Mouse (Mus musculus) bone marrow macrophage, adult 2 months (primary cell): Measurements from ENCODE around the gene Lgi4. TPM values are rescaled to one million over a fixed set of nuclear protein-coding genes. Genes with fewer than 3 reads are reported as not detected.

Source experiments
- H3K27ac ChIP-seq: 2 replicates; pipeline ENCODE4 v1.5.1; 2012; ENCODE audit warnings: low read depth, low read length; ENCODE audit not compliant: insufficient read depth
- H3K4me1 ChIP-seq: 2 replicates; pipeline ENCODE4 v1.6.1; 2012; ENCODE audit warnings: low read length; ENCODE audit not compliant: control insufficient read depth, insufficient read depth
- H3K4me3 ChIP-seq: 2 replicates; pipeline ENCODE4 v1.5.1; 2012; ENCODE audit warnings: mild to moderate bottlenecking, low read length, moderate library complexity; ENCODE audit not compliant: insufficient read depth
- CTCF ChIP-seq: IDR thresholded peaks from 2 replicates; pipeline ENCODE4 v1.5.1; 2012; ENCODE audit warnings: low read depth, mild to moderate bottlenecking, low read length, moderate library complexity
- POLR2A ChIP-seq: IDR thresholded peaks from 2 replicates; pipeline ENCODE4 v1.6.1; 2012; ENCODE audit warnings: mild to moderate bottlenecking, low read depth, low read length, borderline replicate concordance
- polyA plus RNA-seq: library from polyadenylated mRNA; stranded (reverse); fragments of >200 nt; gene quantifications from 2 replicates; pipeline ENCODE4 v1.2.4, GENCODE M21; 2012; ENCODE audit not compliant: missing spikeins, insufficient read depth, insufficient read length

Lgi4 gene
- polyA plus RNA-seq, 1 experiment: 0.78 TPM

GRCm38 (mm10) chr7:31112036-31112435 lies 52.9 kb downstream of the Lgi4 start:
- no peak overlapping the region for H3K4me3 ChIP-seq
- no peak overlapping the region for H3K27ac ChIP-seq
- H3K4me1 ChIP-seq: peaks cover 22% of the 10 kb centered on the region
- TF ChIP-seq CTCF: no peak
- TF ChIP-seq POLR2A: no peak

GRCm38 (mm10) chr7:31113800-31114199 lies 54.7 kb downstream of the Lgi4 start:
- Histone ChIP-seq H3K27ac (no peak overlapping the region), H3K4me3 (no peak overlapping the region), H3K4me1 (peaks cover 22% of the 10 kb centered on the region)
- TF ChIP-seq POLR2A (no peak), CTCF (no peak)

- TF ChIP-seq CTCF (no peak), POLR2A (no peak)
Observed at GRCm38 (mm10) chr7:31114646-31115045, 55.5 kb downstream of the Lgi4 start.

GRCm38 (mm10) chr7:31115182-31115581 lies 56.0 kb downstream of the Lgi4 start, which contains the start of gene Hpn:
Hpn (minus strand) TSS chr7:31115290.
- no peak for TF ChIP-seq POLR2A
- TF ChIP-seq CTCF: no peak
- H3K4me1 ChIP-seq: peaks cover 16% of the 10 kb centered on the region
- H3K4me3 ChIP-seq: no peak within 1 kb of the TSS
- H3K27ac ChIP-seq: peak within 1 kb of the TSS; percentile 45

More at GRCm38 (mm10) chr7:31114646-31115045, 55.5 kb downstream of the Lgi4 start:
- H3K4me1 ChIP-seq: peaks cover 22% of the 10 kb centered on the region
- H3K4me3 ChIP-seq: no peak overlapping the region
- no peak overlapping the region for H3K27ac ChIP-seq

GRCm38 (mm10) chr7:31115587-31116043 lies 56.5 kb downstream of the Lgi4 start:
- TF ChIP-seq POLR2A: no peak
- TF ChIP-seq CTCF: no peak
- H3K27ac ChIP-seq: peak overlapping the region; percentile 45
- peaks cover 13% of the 10 kb centered on the region for H3K4me1 ChIP-seq
- H3K4me3 ChIP-seq: no peak overlapping the region

GRCm38 (mm10) chr7:31116721-31117145 lies 57.6 kb downstream of the Lgi4 start:
- Histone ChIP-seq H3K4me3 (no peak overlapping the region), H3K27ac (no peak overlapping the region), H3K4me1 (peaks cover 3% of the 10 kb centered on the region)
- TF ChIP-seq CTCF: no peak
- no peak for TF ChIP-seq POLR2A

- no peak for TF ChIP-seq CTCF
- TF ChIP-seq POLR2A: no peak
- Histone ChIP-seq H3K4me3 (no peak overlapping the region), H3K27ac (no peak overlapping the region), H3K4me1 (no peaks in the 10 kb centered on the region)
Observed at GRCm38 (mm10) chr7:31117465-31117864, 58.3 kb downstream of the Lgi4 start.

GRCm38 (mm10) chr7:31118486-31118885 lies 59.3 kb downstream of the Lgi4 start:
- TF ChIP-seq CTCF (no peak), POLR2A (no peak)
- Histone ChIP-seq H3K4me1 (no peaks in the 10 kb centered on the region), H3K27ac (no peak overlapping the region), H3K4me3 (no peak overlapping the region)

- no peaks in the 10 kb centered on the region for H3K4me1 ChIP-seq
- TF ChIP-seq CTCF: no peak
- no peak for TF ChIP-seq POLR2A
Observed at GRCm38 (mm10) chr7:31119556-31119955, 60.4 kb downstream of the Lgi4 start.

More at GRCm38 (mm10) chr7:31119556-31119955, 60.4 kb downstream of the Lgi4 start:
- Histone ChIP-seq H3K4me3 (no peak overlapping the region), H3K27ac (no peak overlapping the region)

Other genes with a start within 250 kb of the Lgi4 start
- not detected in 2 replicates for gene Ffar2, start 235.6 kb upstream of the Lgi4 start, polyA plus RNA-seq
- not detected in 2 replicates for gene Ffar3, start 203.2 kb upstream of the Lgi4 start, polyA plus RNA-seq
- not detected in 2 replicates for gene Ffar1, start 197.8 kb upstream of the Lgi4 start, polyA plus RNA-seq
- 6.8 and 8.0 TPM in 2 replicates for gene Cd22, start 179.0 kb upstream of the Lgi4 start, polyA plus RNA-seq
- 2.5 and 3.7 TPM in 2 replicates for gene Mag, start 144.5 kb upstream of the Lgi4 start, polyA plus RNA-seq
- not detected in 2 replicates for gene Hamp2, start 134.7 kb upstream of the Lgi4 start, polyA plus RNA-seq
- gene Hamp, start 115.3 kb upstream of the Lgi4 start, polyA plus RNA-seq: not detected in 2 replicates
- gene Usf2, start 102.5 kb upstream of the Lgi4 start, polyA plus RNA-seq: 208 and 246 TPM in 2 replicates
- gene Lsr, start 85.9 kb upstream of the Lgi4 start, polyA plus RNA-seq: 29.2 and 32.1 TPM in 2 replicates
- gene Fam187b, start 85.6 kb upstream of the Lgi4 start, polyA plus RNA-seq: 4.6 and 7.3 TPM in 2 replicates
- gene Fxyd5, start 16.9 kb upstream of the Lgi4 start, polyA plus RNA-seq: 1,886 and 2,039 TPM in 2 replicates
- gene Fxyd7, start 7.9 kb upstream of the Lgi4 start, polyA plus RNA-seq: not detected in 2 replicates
- gene Fxyd1, start 2.1 kb upstream of the Lgi4 start, polyA plus RNA-seq: not detected in 2 replicates
- 0.91 TPM in 1 of 2 replicates, not detected in the other for gene Fxyd3, start 17.4 kb downstream of the Lgi4 start, polyA plus RNA-seq
- gene Hpn, start 55.9 kb downstream of the Lgi4 start, polyA plus RNA-seq: 30.9 and 39.0 TPM in 2 replicates
- gene Scn1b, start 67.7 kb downstream of the Lgi4 start, polyA plus RNA-seq: 30.7 and 33.7 TPM in 2 replicates
- gene Gramd1a, start 96.6 kb downstream of the Lgi4 start, polyA plus RNA-seq: 63.6 and 99.3 TPM in 2 replicates
- gene Scgb2b2, start 231.2 kb downstream of the Lgi4 start, polyA plus RNA-seq: not detected in 2 replicates
- not detected in 2 replicates for gene Scgb1b2, start 232.5 kb downstream of the Lgi4 start, polyA plus RNA-seq